Mouse (Mus musculus) limb, embryonic 10.5 days (tissue): ENCODE measurements around the gene Akap8. TPM values are rescaled to one million over a fixed set of nuclear protein-coding genes. Genes with fewer than 3 reads are reported as not detected.

Experiments
- DNase-seq: peaks from one replicate; pipeline ENCODE4 v3.0.0-alpha.2; 2017; ENCODE audit warnings: low spot score
- H3K27ac ChIP-seq: fragments of 300-500 bp; sonication (generic); 2 replicates; pipeline ENCODE4 v1.5.1; 2016; ENCODE audit warnings: mild to moderate bottlenecking
- H3K27me3 ChIP-seq: fragments of 300-500 bp; sonication (generic); 2 replicates; pipeline ENCODE4 v1.6.1; 2016; ENCODE audit warnings: low read depth, mild to moderate bottlenecking; ENCODE audit not compliant: poor library complexity, severe bottlenecking
- H3K36me3 ChIP-seq: fragments of 300-500 bp; sonication (generic); 2 replicates; pipeline ENCODE4 v1.6.1; 2016; ENCODE audit warnings: mild to moderate bottlenecking, moderate library complexity
- H3K4me1 ChIP-seq: fragments of 300-500 bp; sonication (generic); 2 replicates; pipeline ENCODE4 v1.6.1; 2016
- H3K4me3 ChIP-seq: fragments of 300-500 bp; sonication (generic); 2 replicates; pipeline ENCODE4 v1.5.1; 2016; ENCODE audit warnings: mild to moderate bottlenecking, moderate library complexity
- H3K9me3 ChIP-seq: fragments of 300-500 bp; sonication (generic); replicated peaks from 2 replicates; pipeline ENCODE4 v1.6.1; 2016; ENCODE audit warnings: mild to moderate bottlenecking
- WGBS: fragments of 180-500 bp; shearing (Covaris S2); methylation state at CpG from one replicate; pipeline ENCODE4 v1.1.7; 2016; 5-methylcytosine and 5-hydroxymethylcytosine counted together
- polyA plus RNA-seq: library from polyadenylated mRNA; unstranded; fragments of >200 nt; fragmentation: Nextera tagmentation; extraction: Ambion mirVana; gene quantifications from 2 replicates; pipeline ENCODE4 v1.2.1, GENCODE M21; 2016

Gene Akap8
- polyA plus RNA-seq, 1 experiment from 2014 or later, result 157 TPM

DNA sequence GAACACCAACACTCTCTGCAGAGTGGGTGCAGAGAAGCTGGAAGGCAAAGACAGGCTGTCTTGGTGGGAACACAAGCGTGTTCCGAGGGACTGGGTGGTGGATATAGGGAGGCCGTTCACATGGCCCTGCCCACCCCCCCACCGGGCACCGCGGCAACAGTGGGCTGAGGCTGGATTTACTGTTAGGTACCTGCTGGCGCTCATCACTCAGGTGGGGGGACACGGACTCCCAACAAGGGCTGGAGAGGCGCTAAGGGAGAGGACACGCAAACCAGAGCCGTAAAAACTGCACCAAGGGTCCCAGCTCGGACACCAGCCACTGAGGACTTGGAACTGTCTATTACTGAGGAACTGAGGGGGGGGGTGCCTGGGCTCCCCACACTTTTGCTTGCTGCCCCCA is 13.9 kb upstream of the Akap8 start:
- WGBS, result 96% methylated on average over 12 of the region's 12 CpGs
- Histone ChIP-seq H3K36me3 (peaks cover 95% of the 10 kb centered on the region), H3K27me3 (no peaks in the 10 kb centered on the region), H3K9me3 (no peaks in the 10 kb centered on the region), H3K4me1 (no peaks in the 10 kb centered on the region), H3K4me3 (no peak overlapping the region), H3K27ac (no peak overlapping the region)
- DNase-seq, result no peak

DNA sequence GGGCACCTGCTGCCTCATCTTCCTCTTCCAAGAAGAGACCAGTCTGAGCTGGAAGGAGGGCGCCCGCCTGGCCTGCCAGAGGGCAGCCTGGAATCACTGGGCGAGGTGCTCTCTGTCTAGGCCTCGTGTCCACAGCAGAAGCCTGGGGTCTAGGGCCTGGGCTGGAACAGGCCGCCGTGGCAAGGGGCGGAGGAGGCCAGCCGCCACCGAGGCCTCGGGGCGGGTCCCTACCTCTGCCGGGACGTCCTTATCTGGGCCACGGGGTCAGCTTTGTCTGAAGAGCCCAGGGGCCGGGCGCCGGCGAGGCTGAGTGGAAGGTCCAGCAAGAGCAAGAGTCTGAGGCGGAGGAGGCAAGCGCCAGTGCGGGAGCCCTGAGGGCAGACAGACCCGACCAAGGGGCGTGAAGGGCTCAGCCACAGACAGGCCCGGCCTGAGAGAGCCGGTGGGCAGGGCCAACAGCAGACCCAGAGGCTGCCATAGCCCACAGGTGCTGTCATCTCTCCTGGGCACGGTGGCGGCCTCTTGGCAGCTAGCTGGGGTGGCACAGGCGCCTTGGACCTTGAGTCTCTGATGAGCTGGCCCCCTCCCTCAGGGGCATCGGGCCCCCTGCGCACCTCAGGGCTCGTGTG is 12.8 kb upstream of the Akap8 start:
- no peak for DNase-seq
- H3K27ac ChIP-seq, result no peak overlapping the region
- H3K4me3 ChIP-seq, result no peak overlapping the region
- peaks cover 97% of the 10 kb centered on the region for H3K36me3 ChIP-seq
- H3K4me1 ChIP-seq, result no peaks in the 10 kb centered on the region
- 88% methylated on average over 31 of the region's 31 CpGs for WGBS
- H3K27me3 ChIP-seq, result no peaks in the 10 kb centered on the region
- no peaks in the 10 kb centered on the region for H3K9me3 ChIP-seq

DNA sequence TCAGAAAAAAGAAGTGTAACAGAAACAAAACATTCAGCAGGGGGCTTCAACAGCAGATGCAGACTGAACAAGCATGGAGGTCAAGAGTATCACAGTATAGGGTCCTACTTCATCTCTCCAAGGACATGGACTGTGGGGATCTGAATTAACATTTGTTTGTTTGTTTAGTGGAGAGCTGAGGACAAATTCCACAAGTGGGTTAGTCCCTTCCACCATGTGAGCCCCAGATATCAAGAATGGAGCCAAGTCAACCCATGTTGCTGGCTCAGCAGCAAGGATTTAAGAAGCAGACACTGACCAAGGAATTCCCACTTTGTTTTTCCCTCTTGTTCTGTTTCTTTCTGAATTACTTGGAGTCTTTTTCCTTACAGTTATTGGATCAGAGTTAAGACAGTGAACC is 6.5 kb upstream of the Akap8 start:
- Histone ChIP-seq H3K27me3 (no peaks in the 10 kb centered on the region), H3K9me3 (no peaks in the 10 kb centered on the region), H3K4me3 (no peak overlapping the region), H3K36me3 (peaks cover 90% of the 10 kb centered on the region), H3K27ac (no peak overlapping the region), H3K4me1 (peaks cover 2% of the 10 kb centered on the region; the same call in 1 of the 2 replicates)
- DNase-seq, result no peak

DNA sequence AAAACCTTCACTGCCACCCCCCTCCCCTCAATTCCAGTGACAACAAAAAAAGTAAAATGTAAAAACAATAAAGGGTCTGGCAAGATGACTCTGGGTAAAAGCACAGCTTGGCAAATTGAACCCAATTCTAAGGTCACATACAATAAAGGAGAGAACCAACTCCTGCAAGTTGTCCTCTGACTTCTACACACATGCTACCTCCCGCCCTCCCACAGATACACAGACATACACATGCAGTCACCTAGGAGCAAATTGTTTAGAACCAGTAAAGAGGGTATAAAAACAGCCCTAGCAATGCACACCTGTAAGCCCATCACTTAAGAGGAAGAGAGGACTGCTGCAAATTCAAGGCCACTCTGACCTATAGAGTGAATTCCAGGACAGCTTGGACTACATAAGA is 1.8 kb upstream of the Akap8 start:
- no peak overlapping the region for H3K27ac ChIP-seq
- peak overlapping the region; percentile 87; the same call in 1 of the 2 replicates for H3K4me3 ChIP-seq
- no peak for DNase-seq
- peaks cover 59% of the 10 kb centered on the region for H3K36me3 ChIP-seq
- peaks cover 22% of the 10 kb centered on the region for H3K4me1 ChIP-seq
- 93% methylated on average over 1 of the region's 1 CpGs for WGBS
- no peaks in the 10 kb centered on the region for H3K9me3 ChIP-seq
- no peaks in the 10 kb centered on the region for H3K27me3 ChIP-seq

DNA sequence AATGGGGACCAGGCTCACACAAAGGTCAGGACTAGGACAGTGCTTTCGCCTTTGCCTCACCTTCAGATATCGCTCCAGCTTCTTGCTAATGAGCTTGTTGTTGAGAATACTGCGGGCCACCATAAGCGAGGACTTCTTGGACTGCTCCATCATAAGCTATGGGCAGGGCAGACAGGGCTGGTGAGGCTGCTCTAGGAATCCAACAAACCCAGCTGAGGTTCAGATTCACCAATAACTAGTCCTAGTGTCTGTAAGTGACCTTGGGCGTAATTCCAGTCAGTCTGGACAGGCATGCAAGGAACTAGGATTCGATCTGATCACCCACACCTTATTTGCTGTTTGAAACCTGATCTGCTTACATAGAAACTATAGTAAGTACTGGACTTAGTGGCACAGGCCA is 798 bp upstream of the Akap8 start:
- H3K9me3 ChIP-seq, result no peaks in the 10 kb centered on the region
- no peak for DNase-seq
- peaks cover 60% of the 10 kb centered on the region for H3K36me3 ChIP-seq
- H3K27me3 ChIP-seq, result no peaks in the 10 kb centered on the region
- peaks cover 22% of the 10 kb centered on the region for H3K4me1 ChIP-seq
- H3K27ac ChIP-seq, result peak overlapping the region; percentile 96
- peak overlapping the region; percentile 87 for H3K4me3 ChIP-seq
- WGBS, result 25% methylated on average over 6 of the region's 6 CpGs

DNA sequence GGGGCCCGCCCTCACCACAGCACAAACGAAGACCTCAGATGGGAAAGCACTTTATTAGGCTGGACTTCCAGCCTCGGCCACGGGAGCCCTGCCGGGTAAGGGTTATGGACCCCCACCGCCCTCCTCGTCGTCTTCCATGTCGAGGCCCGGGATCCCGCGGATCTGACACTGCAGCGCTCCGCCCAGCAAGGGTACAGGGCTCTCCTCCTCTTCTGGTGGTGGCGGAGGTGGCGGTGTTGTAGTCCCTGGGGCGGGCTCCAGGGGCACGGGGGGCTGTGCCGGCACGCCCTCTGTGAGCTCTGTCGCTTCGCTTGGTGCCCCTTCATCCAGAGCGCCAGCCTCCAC is 324 bp upstream of the Akap8 start:
- peaks cover 22% of the 10 kb centered on the region for H3K4me1 ChIP-seq
- peaks cover 60% of the 10 kb centered on the region for H3K36me3 ChIP-seq
- under 1% methylated on average over 23 of the region's 23 CpGs for WGBS
- peak overlapping the region; percentile 87 for H3K4me3 ChIP-seq
- H3K27ac ChIP-seq, result peak overlapping the region; percentile 96
- no peaks in the 10 kb centered on the region for H3K27me3 ChIP-seq
- no peak for DNase-seq
- no peaks in the 10 kb centered on the region for H3K9me3 ChIP-seq

DNA sequence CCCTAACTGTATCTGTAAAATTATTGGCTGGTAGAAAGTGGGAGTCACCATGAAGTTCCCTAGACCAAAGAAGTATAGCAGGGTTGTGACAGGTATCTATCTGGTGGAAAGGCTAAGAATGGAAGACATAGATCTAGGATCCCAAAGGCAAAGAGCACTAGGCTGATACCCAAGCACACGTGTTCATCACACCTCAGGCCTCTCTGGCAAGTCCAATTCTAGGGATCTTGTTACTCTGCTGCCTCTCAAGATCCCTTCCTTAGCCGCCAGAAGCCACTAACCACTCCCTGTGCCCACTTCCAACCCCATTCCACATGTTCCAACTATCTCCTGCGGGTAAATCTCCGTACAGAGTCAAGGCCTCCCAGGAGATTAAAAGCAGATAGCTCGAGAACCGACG is 1.1 kb downstream of the Akap8 start:
- Histone ChIP-seq H3K4me3 (peak overlapping the region; percentile 87), H3K36me3 (peaks cover 60% of the 10 kb centered on the region), H3K9me3 (no peaks in the 10 kb centered on the region), H3K4me1 (peaks cover 22% of the 10 kb centered on the region), H3K27me3 (no peaks in the 10 kb centered on the region), H3K27ac (peak overlapping the region; percentile 96)
- WGBS, result under 1% methylated on average over 7 of the region's 7 CpGs
- DNase-seq, result no peak

DNA sequence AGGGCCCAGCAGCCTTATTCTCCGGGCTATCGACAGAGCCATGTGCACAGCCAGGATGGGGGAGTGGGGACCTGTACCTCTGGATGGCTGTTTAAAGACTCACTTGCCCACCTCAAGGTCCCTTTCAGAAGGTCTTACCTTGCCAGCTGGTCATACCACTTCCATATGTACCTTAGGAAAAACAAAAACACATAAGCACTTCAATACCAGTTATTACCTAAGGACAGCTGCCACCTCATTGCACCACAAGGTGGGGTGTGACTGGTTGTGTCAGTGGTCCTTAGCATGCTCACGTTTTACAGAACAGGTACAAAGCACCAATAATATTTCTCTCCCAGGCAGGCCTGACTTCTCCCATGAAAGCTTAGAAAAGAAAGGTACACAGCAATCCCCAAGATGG is 3.3 kb downstream of the Akap8 start:
- 88% methylated on average over 3 of the region's 3 CpGs for WGBS
- peaks cover 64% of the 10 kb centered on the region for H3K36me3 ChIP-seq

DNA sequence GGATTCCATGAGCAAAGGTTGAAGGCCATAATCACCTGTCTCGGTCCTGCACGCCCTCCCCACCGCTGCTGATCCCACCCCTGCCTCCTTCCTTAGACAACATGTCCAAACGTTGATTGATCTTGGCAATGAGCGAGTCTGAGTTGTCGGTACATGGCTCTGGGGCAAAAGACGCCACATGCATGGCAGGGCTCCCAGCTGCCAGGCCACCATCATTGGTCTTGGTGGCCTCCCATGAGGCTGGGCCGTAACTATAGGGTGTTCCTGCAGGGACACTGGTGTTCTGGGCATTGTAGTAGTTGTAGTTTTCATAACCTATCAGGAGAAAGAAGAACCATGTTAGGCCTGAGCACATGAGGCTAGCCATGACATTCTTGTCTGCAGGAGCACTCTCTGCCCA is 4.0 kb downstream of the Akap8 start:
- peaks cover 16% of the 10 kb centered on the region for H3K4me1 ChIP-seq
- DNase-seq, result no peak
- no peak overlapping the region for H3K27ac ChIP-seq
- peaks cover 69% of the 10 kb centered on the region for H3K36me3 ChIP-seq
- H3K27me3 ChIP-seq, result no peaks in the 10 kb centered on the region
- no peaks in the 10 kb centered on the region for H3K9me3 ChIP-seq
- 92% methylated on average over 8 of the region's 8 CpGs for WGBS
- no peak overlapping the region for H3K4me3 ChIP-seq

More for the DNA sequence above, 3.3 kb downstream of the Akap8 start:
- H3K9me3 ChIP-seq, result no peaks in the 10 kb centered on the region
- no peak for DNase-seq
- no peaks in the 10 kb centered on the region for H3K27me3 ChIP-seq
- H3K4me3 ChIP-seq, result no peak overlapping the region
- no peak overlapping the region for H3K27ac ChIP-seq
- peaks cover 22% of the 10 kb centered on the region for H3K4me1 ChIP-seq

DNA sequence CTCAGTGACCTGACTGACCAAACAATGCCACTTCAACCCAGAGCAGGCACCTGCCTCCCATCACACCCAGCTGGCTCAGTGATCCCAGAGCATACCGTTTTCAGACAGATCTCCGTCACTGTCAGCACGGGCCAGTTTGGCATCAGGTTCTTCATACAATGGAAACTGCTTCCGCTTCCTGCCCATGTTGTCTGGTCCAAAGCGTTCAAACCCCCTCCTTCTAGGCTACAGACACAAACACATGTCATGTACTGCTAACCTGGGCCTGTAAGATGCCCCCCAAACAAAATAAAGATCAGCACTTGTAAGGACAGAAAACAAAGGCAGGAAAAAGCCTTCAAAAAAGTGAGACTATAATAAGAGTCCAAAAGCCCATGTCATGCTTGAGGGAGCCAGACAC is 5.5 kb downstream of the Akap8 start:
- Histone ChIP-seq H3K27ac (no peak overlapping the region), H3K9me3 (no peaks in the 10 kb centered on the region), H3K4me3 (no peak overlapping the region), H3K4me1 (peaks cover 9% of the 10 kb centered on the region), H3K27me3 (no peaks in the 10 kb centered on the region), H3K36me3 (peaks cover 84% of the 10 kb centered on the region)
- DNase-seq, result no peak
- WGBS, result 92% methylated on average over 5 of the region's 5 CpGs

DNA sequence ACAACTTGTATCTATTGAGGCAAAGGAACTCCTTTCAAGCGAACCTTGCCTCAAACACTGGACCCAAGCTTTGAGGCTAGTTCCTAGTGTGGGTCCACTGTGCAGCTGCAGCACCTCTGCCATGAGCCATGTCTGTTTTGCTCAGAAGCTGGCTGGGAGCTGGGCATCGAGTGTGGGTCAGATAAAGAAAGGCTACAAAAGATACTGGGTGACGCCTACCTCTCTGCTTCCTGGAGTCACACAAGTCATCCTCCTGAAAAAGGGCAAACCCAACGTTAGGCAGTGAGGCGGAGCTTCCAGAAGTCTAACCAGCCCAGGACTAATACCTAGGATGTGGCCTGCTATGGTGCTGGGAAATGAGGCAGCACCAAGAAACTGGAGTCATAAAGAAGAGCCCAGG is 7.1 kb downstream of the Akap8 start:
- H3K9me3 ChIP-seq, result no peaks in the 10 kb centered on the region
- H3K4me3 ChIP-seq, result no peak overlapping the region
- WGBS, result 85% methylated on average over 5 of the region's 5 CpGs
- H3K36me3 ChIP-seq, result peaks cover 99% of the 10 kb centered on the region
- DNase-seq, result no peak
- H3K27ac ChIP-seq, result no peak overlapping the region
- no peaks in the 10 kb centered on the region for H3K27me3 ChIP-seq
- peaks cover under 1% of the 10 kb centered on the region for H3K4me1 ChIP-seq

DNA sequence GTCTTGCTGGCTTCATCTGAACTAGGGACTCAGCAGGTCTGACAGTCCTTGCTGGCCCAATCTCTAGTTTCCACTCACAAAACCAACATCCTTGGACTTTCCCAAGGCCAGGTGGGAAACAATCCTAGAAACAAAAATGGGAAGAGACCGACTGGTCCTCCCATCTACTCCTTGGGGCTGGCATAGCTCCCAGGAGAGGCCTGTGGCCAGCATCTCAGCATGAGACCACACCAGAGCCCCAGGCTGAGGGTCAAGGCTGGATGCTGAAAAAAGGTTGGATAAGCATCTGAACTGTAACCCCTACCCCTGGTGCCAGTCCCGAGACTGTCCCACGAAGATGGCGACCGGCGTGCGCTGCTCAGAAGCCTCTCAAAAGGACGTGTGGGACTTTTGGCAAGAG is 8.2 kb downstream of the Akap8 start:
- H3K27me3 ChIP-seq, result no peaks in the 10 kb centered on the region
- H3K36me3 ChIP-seq, result peaks cover 100% of the 10 kb centered on the region
- H3K27ac ChIP-seq, result no peak overlapping the region
- no peak for DNase-seq
- no peak overlapping the region for H3K4me3 ChIP-seq
- no peaks in the 10 kb centered on the region for H3K4me1 ChIP-seq
- WGBS, result 97% methylated on average over 8 of the region's 8 CpGs
- H3K9me3 ChIP-seq, result no peaks in the 10 kb centered on the region

DNA sequence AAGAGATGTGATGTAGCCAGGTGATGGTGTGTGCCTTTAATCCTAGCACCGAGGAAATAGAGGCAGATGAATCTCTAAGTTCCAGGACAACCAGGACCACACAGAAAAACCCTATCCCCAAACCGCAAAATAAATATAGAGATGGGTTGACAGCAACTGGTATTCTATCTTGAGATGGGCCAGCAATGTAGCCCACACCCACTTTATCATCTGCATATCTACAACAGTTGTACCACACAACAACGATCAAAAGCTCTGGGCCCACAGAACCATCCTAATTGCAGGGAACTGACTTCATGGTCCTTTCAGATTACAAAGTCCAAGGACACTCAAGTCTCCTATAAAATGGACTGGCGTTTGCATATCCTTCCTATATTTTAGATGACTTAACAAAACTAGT is 13.1 kb downstream of the Akap8 start:
- Histone ChIP-seq H3K4me1 (no peaks in the 10 kb centered on the region), H3K4me3 (no peak overlapping the region), H3K27me3 (no peaks in the 10 kb centered on the region), H3K9me3 (no peaks in the 10 kb centered on the region), H3K36me3 (peaks cover 100% of the 10 kb centered on the region), H3K27ac (no peak overlapping the region)
- DNase-seq, result no peak
- 94% methylated on average over 4 of the region's 4 CpGs for WGBS

DNA sequence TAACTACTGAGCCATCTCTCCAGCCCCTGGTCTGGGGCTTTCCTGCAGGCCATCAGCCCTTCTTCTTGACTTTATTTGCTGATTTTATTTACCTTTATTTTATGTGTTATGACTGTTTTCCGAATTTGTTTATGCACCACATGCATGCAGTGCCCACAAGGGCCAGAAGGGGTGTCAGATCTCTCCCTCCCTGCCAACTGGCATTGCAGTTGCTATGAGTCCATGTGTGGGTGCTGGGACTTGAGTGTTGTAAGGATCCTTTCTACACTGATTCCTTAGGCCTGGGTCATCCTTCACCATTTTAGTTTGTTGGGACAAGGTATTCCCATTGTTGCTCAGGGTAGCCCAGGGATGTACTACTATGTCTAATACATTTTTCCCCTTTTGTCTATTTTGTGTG is 22.9 kb downstream of the Akap8 start:
- Histone ChIP-seq H3K4me3 (no peak overlapping the region), H3K27ac (no peak overlapping the region), H3K4me1 (no peaks in the 10 kb centered on the region), H3K27me3 (no peaks in the 10 kb centered on the region), H3K36me3 (peaks cover 7% of the 10 kb centered on the region), H3K9me3 (no peaks in the 10 kb centered on the region)
- 95% methylated on average over 1 of the region's 1 CpGs for WGBS
- DNase-seq, result no peak
